Mouse (Mus musculus) embryonic fibroblast, embryonic 13.5 days (primary cell): ENCODE measurements around the gene Pds5b.

ENCODE experiments used
- CTCF ChIP-seq: IDR thresholded peaks from 2 replicates; pipeline ENCODE4 v1.5.1; 2011; ENCODE audit warnings: mild to moderate bottlenecking, control low read depth, low read length, moderate library complexity, borderline replicate concordance; ENCODE audit not compliant: insufficient read depth
- POLR2A ChIP-seq: IDR thresholded peaks from 2 replicates; pipeline ENCODE4 v1.6.1; 2011; ENCODE audit warnings: low read depth, mild to moderate bottlenecking, control low read depth, low read length, moderate library complexity

DNA sequence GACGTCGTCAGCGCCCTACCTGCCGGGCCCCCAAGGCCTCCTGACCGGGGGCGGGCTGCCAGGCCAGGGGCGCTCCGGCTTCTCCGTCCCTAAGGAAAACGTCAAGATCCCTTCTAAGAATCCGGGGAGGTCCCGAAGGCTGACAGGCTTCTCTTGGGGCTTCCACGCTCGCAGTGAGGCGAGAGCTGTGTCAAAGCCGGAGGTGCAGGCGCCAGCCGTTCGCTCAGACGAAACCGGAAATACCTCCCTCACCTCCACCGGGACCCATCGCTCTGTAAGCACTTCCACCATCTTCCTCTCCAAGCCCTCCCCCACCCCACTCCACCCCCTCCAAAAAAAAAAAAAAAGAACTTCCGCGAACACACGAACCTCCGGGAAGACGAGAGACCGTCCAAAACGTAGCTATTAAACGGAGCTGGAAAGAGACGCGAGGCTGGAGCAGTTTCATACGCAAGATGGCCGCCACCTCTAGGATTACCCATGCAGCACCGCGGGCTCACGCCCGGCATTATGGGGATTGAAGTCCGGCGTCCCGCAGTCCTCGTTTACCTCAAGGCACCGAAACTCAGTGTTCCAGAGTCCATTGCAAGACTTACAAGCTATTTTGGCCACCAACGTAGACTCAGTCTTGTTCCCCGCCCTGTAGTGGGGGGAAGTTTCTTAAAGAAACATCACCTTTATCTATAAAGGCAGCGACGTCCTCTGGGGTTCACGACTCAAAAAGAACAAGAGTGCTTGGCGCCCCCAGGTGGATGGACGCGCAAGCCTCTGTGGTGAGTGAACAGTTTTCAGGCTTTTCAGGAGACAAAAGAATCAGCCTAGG, 8.2 kb upstream of the Pds5b start:
- peak; percentile 59 for TF ChIP-seq CTCF
- peak; percentile 61 for TF ChIP-seq POLR2A
